Mouse (Mus musculus): ENCODE measurements around the gene Sult2a5. TPM values are rescaled to one million over a fixed set of nuclear protein-coding genes. Genes with fewer than 3 reads are reported as not detected.

Gene Sult2a5
- not detected for total RNA-seq (2023)

DNA sequence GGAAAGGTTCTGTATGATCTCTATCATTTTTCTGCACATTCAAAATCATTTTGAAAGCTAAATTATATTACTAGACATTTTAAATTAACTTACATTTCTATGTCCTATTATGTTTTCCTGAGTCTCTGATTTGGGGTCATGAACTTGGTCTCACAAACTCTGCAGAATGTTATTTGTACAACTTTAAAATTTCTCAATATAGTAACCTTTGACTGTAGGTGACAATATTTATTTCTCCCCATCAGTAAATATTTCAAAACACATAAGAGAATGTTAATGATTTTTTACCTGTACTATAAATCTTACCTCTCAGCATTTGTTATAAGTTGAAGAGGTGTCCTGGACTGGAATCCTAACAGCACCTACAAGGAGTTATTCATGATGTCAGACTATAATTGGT lies at the start of gene Sult2a5:
Sult2a5 (plus strand) TSS at position 301 of the 400 bp plus-strand sequence.

Other genes starting within 250 kb of the Sult2a5 start
- under 1 TPM in 1 of 2 experiments, not detected in 1; 0.44 TPM for gene Cabp5, start 225.8 kb upstream of the Sult2a5 start, total RNA-seq (2023)
- gene Bsph1, start 173.1 kb upstream of the Sult2a5 start, total RNA-seq (2023), result not detected
- gene Bsph2, start 52.9 kb upstream of the Sult2a5 start, total RNA-seq (2023), result not detected
- gene Sult2a2, start 109.5 kb downstream of the Sult2a5 start, total RNA-seq (2023), result not detected
- gene Sult2a1, start 213.4 kb downstream of the Sult2a5 start, total RNA-seq (2023), result not detected